Mouse (Mus musculus) limb, embryonic 13.5 days (tissue): ENCODE data around the gene Esrrg. TPM values are rescaled to one million over a fixed set of nuclear protein-coding genes. Genes with fewer than 3 reads are reported as not detected.

ENCODE experiments used
- ATAC-seq: fragments of 200-750 bp; cut with Nextera tagmentation; 2 replicates; pipeline ENCODE4 v1.8.0; 2017; ENCODE audit warnings: low read depth, moderate number of reproducible peaks, moderate TSS enrichment; ENCODE audit not compliant: low FRiP score
- H3K27ac ChIP-seq: fragments of 300-500 bp; sonication (generic); 2 replicates; pipeline ENCODE4 v1.5.1; 2015; ENCODE audit warnings: inconsistent platforms, mild to moderate bottlenecking, moderate library complexity
- H3K27me3 ChIP-seq: fragments of 300-500 bp; sonication (generic); 2 replicates; pipeline ENCODE4 v1.6.1; 2015; ENCODE audit warnings: mild to moderate bottlenecking, inconsistent platforms
- H3K36me3 ChIP-seq: fragments of 300-500 bp; sonication (generic); 2 replicates; pipeline ENCODE4 v1.6.1; 2015; ENCODE audit warnings: inconsistent platforms, mild to moderate bottlenecking, moderate library complexity
- H3K4me1 ChIP-seq: fragments of 300-500 bp; sonication (generic); 2 replicates; pipeline ENCODE4 v1.6.1; 2015; ENCODE audit warnings: inconsistent platforms
- H3K4me2 ChIP-seq: fragments of 300-500 bp; sonication (generic); replicated peaks from 2 replicates; pipeline ENCODE4 v1.6.1; 2015; ENCODE audit warnings: inconsistent platforms, mild to moderate bottlenecking, moderate library complexity
- H3K4me3 ChIP-seq: fragments of 300-500 bp; sonication (generic); 2 replicates; pipeline ENCODE4 v1.5.1; 2015; ENCODE audit warnings: moderate library complexity, mild to moderate bottlenecking, inconsistent platforms
- H3K9ac ChIP-seq: fragments of 300-500 bp; sonication (generic); 2 replicates; pipeline ENCODE4 v1.6.1; 2015; ENCODE audit warnings: mild to moderate bottlenecking, inconsistent platforms
- H3K9me3 ChIP-seq: fragments of 300-500 bp; sonication (generic); 2 replicates; pipeline ENCODE4 v1.6.1; 2016; ENCODE audit warnings: inconsistent platforms
- WGBS: fragments of 180-500 bp; shearing (Covaris S2); methylation state at CpG from one replicate; pipeline ENCODE4 v1.1.7; 2015; 5-methylcytosine and 5-hydroxymethylcytosine counted together
- polyA plus RNA-seq: library from polyadenylated mRNA; unstranded; fragments of >200 nt; fragmentation: Nextera tagmentation; extraction: Ambion mirVana; gene quantifications from 2 replicates; pipeline ENCODE4 v1.2.1, GENCODE M21; 2015

Esrrg gene
- polyA plus RNA-seq, 1 experiment from 2014 or later: 3.1 TPM

GRCm38 (mm10) chr1:188154466-188155110, 546.0 kb downstream of the Esrrg start:
- WGBS: 68% methylated on average over 14 of the region's 14 CpGs
- Histone ChIP-seq H3K27me3 (peaks cover 16% of the 10 kb centered on the region), H3K9ac (no peak overlapping the region), H3K4me3 (no peak overlapping the region), H3K27ac (no peak overlapping the region), H3K9me3 (no peaks in the 10 kb centered on the region), H3K4me1 (no peaks in the 10 kb centered on the region; the same call in 1 of the 2 replicates), H3K36me3 (no peaks in the 10 kb centered on the region), H3K4me2 (no peak overlapping the region)
- ATAC-seq: no peak

- Histone ChIP-seq H3K4me1 (no peaks in the 10 kb centered on the region), H3K27me3 (peaks cover 9% of the 10 kb centered on the region), H3K9me3 (no peaks in the 10 kb centered on the region), H3K36me3 (no peaks in the 10 kb centered on the region), H3K4me3 (no peak overlapping the region), H3K27ac (no peak overlapping the region), H3K9ac (no peak overlapping the region), H3K4me2 (no peak overlapping the region)
- ATAC-seq: no peak
- 78% methylated on average over 22 of the region's 22 CpGs for WGBS
Observed at GRCm38 (mm10) chr1:188155135-188155779, 546.7 kb downstream of the Esrrg start.

GRCm38 (mm10) chr1:188156520-188156919, 547.9 kb downstream of the Esrrg start:
- Histone ChIP-seq H3K4me3 (no peak overlapping the region), H3K9me3 (no peaks in the 10 kb centered on the region), H3K27ac (no peak overlapping the region), H3K36me3 (no peaks in the 10 kb centered on the region), H3K4me1 (no peaks in the 10 kb centered on the region), H3K4me2 (no peak overlapping the region), H3K9ac (no peak overlapping the region), H3K27me3 (0 out of 2 replicates have a peak, but pooled peaks cover 4% of the 10 kb centered on the region)
- WGBS: 93% methylated on average over 5 of the region's 5 CpGs
- ATAC-seq: no peak

- Histone ChIP-seq H3K4me3 (no peak overlapping the region), H3K9me3 (no peaks in the 10 kb centered on the region), H3K36me3 (no peaks in the 10 kb centered on the region), H3K9ac (no peak overlapping the region), H3K27me3 (0 out of 2 replicates have a peak, but pooled peaks cover 4% of the 10 kb centered on the region), H3K4me2 (no peak overlapping the region), H3K4me1 (no peaks in the 10 kb centered on the region), H3K27ac (no peak overlapping the region)
- ATAC-seq: no peak
- WGBS: 84% methylated on average over 7 of the region's 7 CpGs
Observed at GRCm38 (mm10) chr1:188157237-188157955, 548.8 kb downstream of the Esrrg start.

GRCm38 (mm10) chr1:188158675-188159074, 550.1 kb downstream of the Esrrg start:
- WGBS: 79% methylated on average over 1 of the region's 1 CpGs
- Histone ChIP-seq H3K27me3 (0 out of 2 replicates have a peak, but pooled peaks cover 4% of the 10 kb centered on the region), H3K9me3 (no peaks in the 10 kb centered on the region), H3K27ac (no peak overlapping the region), H3K4me1 (no peaks in the 10 kb centered on the region), H3K4me3 (no peak overlapping the region), H3K9ac (no peak overlapping the region), H3K4me2 (no peak overlapping the region), H3K36me3 (no peaks in the 10 kb centered on the region)
- ATAC-seq: no peak

- no peak for ATAC-seq
- no peak overlapping the region for H3K27ac ChIP-seq
- H3K27me3 ChIP-seq: 0 out of 2 replicates have a peak, but pooled peaks cover 4% of the 10 kb centered on the region
- no peak overlapping the region for H3K4me3 ChIP-seq
- H3K36me3 ChIP-seq: no peaks in the 10 kb centered on the region
- H3K9me3 ChIP-seq: no peaks in the 10 kb centered on the region
- no peak overlapping the region for H3K9ac ChIP-seq
- 90% methylated on average over 2 of the region's 2 CpGs for WGBS
- H3K4me1 ChIP-seq: no peaks in the 10 kb centered on the region
- H3K4me2 ChIP-seq: no peak overlapping the region
Observed at GRCm38 (mm10) chr1:188159108-188159507, 550.5 kb downstream of the Esrrg start.

GRCm38 (mm10) chr1:188163058-188163457, 554.5 kb downstream of the Esrrg start:
- no peak for ATAC-seq
- Histone ChIP-seq H3K9ac (no peak overlapping the region), H3K4me2 (no peak overlapping the region), H3K27me3 (no peaks in the 10 kb centered on the region), H3K9me3 (no peaks in the 10 kb centered on the region), H3K36me3 (no peaks in the 10 kb centered on the region), H3K27ac (no peak overlapping the region), H3K4me1 (no peaks in the 10 kb centered on the region), H3K4me3 (no peak overlapping the region)

- Histone ChIP-seq H3K9me3 (no peaks in the 10 kb centered on the region), H3K4me1 (no peaks in the 10 kb centered on the region), H3K36me3 (no peaks in the 10 kb centered on the region), H3K27me3 (no peaks in the 10 kb centered on the region), H3K4me3 (no peak overlapping the region), H3K4me2 (no peak overlapping the region), H3K27ac (no peak overlapping the region), H3K9ac (no peak overlapping the region)
- WGBS: 45% methylated on average over 6 of the region's 6 CpGs
- ATAC-seq: no peak
Observed at GRCm38 (mm10) chr1:188164251-188164650, 555.7 kb downstream of the Esrrg start.

GRCm38 (mm10) chr1:188173859-188174258, 565.3 kb downstream of the Esrrg start:
- Histone ChIP-seq H3K9ac (no peak overlapping the region), H3K4me2 (no peak overlapping the region), H3K36me3 (no peaks in the 10 kb centered on the region), H3K27me3 (no peaks in the 10 kb centered on the region), H3K27ac (no peak overlapping the region), H3K9me3 (no peaks in the 10 kb centered on the region), H3K4me3 (no peak overlapping the region), H3K4me1 (no peaks in the 10 kb centered on the region)
- no peak for ATAC-seq
- 54% methylated on average over 1 of the region's 1 CpGs for WGBS

- WGBS: 89% methylated on average over 5 of the region's 5 CpGs
- no peaks in the 10 kb centered on the region for H3K9me3 ChIP-seq
- no peak overlapping the region for H3K4me3 ChIP-seq
- H3K27me3 ChIP-seq: peaks cover 9% of the 10 kb centered on the region; the same call in 1 of the 2 replicates
- H3K9ac ChIP-seq: no peak overlapping the region
- H3K4me1 ChIP-seq: peaks cover 17% of the 10 kb centered on the region
- H3K4me2 ChIP-seq: no peak overlapping the region
- H3K36me3 ChIP-seq: no peaks in the 10 kb centered on the region
- H3K27ac ChIP-seq: no peak overlapping the region
- ATAC-seq: no peak
Observed at GRCm38 (mm10) chr1:188182951-188183350, 574.4 kb downstream of the Esrrg start.

GRCm38 (mm10) chr1:188186440-188187117, 578.0 kb downstream of the Esrrg start:
- H3K36me3 ChIP-seq: no peaks in the 10 kb centered on the region
- no peak overlapping the region for H3K9ac ChIP-seq
- H3K4me2 ChIP-seq: no peak overlapping the region
- H3K4me1 ChIP-seq: peaks cover 17% of the 10 kb centered on the region
- ATAC-seq: no peak
- 70% methylated on average over 17 of the region's 17 CpGs for WGBS
- H3K27me3 ChIP-seq: peaks cover 10% of the 10 kb centered on the region; the same call in 1 of the 2 replicates
- H3K9me3 ChIP-seq: no peaks in the 10 kb centered on the region
- H3K27ac ChIP-seq: no peak overlapping the region
- no peak overlapping the region for H3K4me3 ChIP-seq

- Histone ChIP-seq H3K4me3 (no peak overlapping the region), H3K4me2 (no peak overlapping the region), H3K36me3 (no peaks in the 10 kb centered on the region), H3K4me1 (peaks cover 4% of the 10 kb centered on the region; the same call in 1 of the 2 replicates), H3K27ac (no peak overlapping the region), H3K27me3 (0 out of 2 replicates have a peak, but pooled peaks cover 1% of the 10 kb centered on the region), H3K9me3 (no peaks in the 10 kb centered on the region), H3K9ac (no peak overlapping the region)
- WGBS: 94% methylated on average over 2 of the region's 2 CpGs
- ATAC-seq: no peak
Observed at GRCm38 (mm10) chr1:188192971-188193370, 584.4 kb downstream of the Esrrg start.
